Mouse (Mus musculus): ENCODE measurements around the gene Tbl2.
A peak's percentile ranks its signal among the peaks of the same experiment; 100 is the strongest.

The Tbl2 gene

DNA sequence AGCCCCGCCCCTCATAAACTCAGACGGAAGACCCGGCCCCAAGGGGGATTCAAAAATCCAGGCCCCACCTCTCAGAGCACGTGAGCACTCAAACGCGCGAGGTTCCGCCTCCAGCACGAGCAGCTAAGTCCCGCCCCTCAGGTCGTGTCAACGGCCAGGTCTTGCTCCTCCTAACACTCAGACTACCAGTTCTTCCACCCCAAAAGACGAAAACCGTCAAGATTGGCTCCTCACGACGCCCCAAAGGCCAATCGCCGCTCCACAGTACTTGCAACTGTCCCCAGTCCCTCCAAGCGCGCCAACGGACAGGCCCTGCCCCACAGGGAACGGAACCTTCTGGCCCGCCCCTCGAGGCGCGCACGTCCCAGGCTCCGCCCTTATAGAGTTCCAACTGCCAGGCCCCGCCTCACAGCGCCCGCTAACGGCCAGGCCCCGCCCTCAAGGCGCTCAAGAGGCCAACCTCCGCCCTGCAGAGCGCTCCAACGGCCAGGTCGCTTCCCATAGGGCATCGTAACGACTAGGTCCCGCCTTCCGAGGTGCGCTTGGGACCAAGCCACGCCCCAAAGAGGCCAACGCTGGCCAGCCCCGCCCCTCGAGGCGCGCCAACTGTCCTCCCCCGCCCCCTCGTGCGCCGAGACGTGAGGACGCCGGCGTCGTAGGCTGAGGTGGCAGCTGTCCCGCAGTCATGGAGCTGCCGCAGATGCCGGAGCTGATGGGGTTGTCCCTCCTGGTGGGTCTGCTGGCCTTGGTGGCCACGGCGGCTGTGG is at the start of gene Tbl2:
Gene Tbl2 (plus strand): TSS at position 605 of the 767 bp plus-strand sequence.
- peak; percentile 97 to 98 for DNase-seq (ENCODE audit: low spot score in 2 of 2)

DNA sequence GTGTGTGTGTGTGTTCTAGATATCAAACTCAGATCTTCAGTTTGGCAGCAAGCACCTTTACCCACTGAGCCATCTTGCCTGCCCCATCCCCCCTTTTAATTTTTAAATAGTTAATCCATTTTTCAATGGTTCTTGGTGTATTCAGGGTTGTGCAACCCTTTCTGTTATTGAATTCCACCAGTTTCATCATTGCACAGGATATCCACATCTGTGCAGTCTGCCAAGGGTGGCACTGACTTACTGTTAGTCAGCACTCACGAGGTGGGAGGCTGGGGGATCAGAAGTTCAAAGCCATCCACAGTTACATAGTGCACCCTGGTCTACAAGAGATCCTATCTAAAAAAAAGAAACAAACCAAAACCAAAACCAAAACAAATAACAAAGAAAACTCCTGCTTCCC is 48.5 kb upstream of the Tbl2 start:
- DNase-seq (ENCODE audit: low spot score in 2 of 2) = no peak

GRCm38 (mm10) chr5:135103999-135104660 is 45.3 kb upstream of the Tbl2 start:
- no peak for DNase-seq (ENCODE audit: low spot score in 2 of 2)

- peak; percentile 37 to 63 for DNase-seq (ENCODE audit: low spot score in 2 of 2)
These were observed 42.6 kb upstream of the Tbl2 start for GRCm38 (mm10) chr5:135106758-135107256.

- DNase-seq (ENCODE audit: low spot score in 2 of 2) = peak in 1 of 2 experiments; percentile 13
These were observed 41.6 kb upstream of the Tbl2 start for GRCm38 (mm10) chr5:135107521-135108501.

DNA sequence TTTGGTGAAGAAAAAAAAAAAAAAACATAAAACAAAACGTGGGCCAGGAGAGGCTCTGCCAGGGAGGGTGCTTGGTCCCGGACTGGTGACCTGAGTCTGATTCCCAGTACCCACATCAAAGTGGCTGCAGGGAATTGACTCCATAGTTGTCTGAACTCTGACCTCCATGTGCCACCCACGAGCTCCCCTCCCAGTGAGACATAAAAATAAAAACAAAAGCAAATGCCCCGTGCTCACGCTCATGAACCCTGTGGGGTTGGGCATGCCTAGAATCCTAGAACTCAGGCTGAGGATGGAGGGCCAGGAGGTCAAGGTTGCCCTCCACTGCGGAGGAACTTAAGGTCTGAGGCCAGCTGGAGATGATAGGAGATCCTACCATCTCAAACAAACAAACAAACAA is 40.4 kb upstream of the Tbl2 start:
- DNase-seq (ENCODE audit: low spot score in 2 of 2) = no peak

DNA sequence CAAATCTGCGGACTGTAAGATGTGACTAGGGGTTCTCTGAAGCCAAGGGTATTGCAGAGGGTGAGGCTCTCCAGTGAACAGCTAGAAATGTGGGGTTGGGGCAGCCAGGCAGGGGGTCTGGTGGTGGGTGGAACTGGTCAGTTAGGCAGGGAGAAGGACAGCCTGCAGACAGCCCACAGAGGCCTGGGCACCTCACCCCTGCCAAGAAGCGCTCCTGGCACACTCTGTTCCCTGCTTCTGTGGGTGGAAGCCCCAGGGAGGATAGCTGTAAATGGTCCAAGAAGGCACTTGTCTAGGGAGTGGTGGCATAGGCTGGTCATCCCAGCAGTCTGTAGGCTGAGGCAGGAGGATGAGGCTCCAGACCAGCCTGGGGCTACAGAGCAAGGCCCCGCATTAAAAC is 40.0 kb upstream of the Tbl2 start:
- no peak for DNase-seq (ENCODE audit: low spot score in 2 of 2)

DNA sequence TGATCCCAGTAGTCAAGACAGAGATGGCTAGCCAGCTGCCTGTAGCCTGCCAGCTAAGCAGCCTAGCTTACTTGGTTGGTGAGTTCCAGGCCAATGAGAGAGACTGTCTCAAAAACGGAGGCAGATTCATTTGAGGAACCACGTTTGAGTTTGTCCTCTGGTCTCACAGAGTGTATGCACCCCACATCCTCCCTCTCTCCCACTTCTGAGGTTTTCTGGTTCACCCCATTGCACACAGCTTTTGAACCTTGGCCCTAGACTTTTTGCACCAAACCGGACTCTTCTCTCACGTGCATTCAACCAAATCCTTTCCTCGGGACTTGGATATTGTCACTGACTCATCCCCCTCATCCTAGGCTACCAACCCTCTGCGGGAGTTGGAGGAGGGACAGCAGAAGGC is 39.5 kb upstream of the Tbl2 start:
- no peak for DNase-seq (ENCODE audit: low spot score in 2 of 2)

GRCm38 (mm10) chr5:135113782-135114181 is 35.7 kb upstream of the Tbl2 start:
- DNase-seq (ENCODE audit: low spot score in 2 of 2) = no peak

DNA sequence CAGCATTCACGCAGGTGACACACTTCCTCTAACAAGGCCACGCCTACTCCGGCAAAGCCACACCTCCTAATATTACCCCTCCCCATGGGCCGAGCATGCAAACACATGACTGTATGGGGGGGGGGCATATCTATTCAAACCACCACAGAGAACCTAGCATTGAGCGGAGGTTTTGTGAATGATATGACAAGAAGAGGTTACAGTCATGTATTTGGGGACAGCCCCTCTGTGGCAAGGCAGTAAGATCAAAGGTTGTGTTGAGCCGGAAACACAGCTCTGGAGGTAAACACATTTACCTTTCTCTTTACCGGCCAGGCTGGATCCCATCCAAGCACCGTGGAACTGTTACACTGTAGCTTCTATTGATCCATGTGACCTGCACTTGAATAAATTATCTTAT is 34.2 kb upstream of the Tbl2 start:
- no peak for DNase-seq (ENCODE audit: low spot score in 2 of 2)

- DNase-seq (ENCODE audit: low spot score in 2 of 2) = peak; percentile 50 to 53
These were observed 30.8 kb upstream of the Tbl2 start for GRCm38 (mm10) chr5:135118589-135119081.

DNA sequence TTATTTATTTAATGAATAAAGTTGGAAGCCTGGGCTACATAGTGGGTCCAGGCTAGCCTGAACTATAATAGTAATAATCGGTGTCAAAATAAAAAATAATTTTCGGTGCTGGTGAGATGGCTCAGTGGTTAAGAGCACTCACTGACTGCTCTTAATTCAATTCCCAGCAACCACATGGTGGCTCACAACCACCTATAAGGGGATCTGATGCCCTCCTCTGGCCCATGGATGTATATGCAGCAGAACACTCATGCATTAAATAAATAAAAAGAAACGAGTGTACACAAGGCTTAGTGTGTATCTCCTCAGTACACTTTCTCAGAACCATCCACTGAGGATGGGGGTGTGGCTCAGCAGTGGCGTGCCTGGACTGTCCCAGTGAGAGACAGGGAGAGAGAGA is 28.7 kb upstream of the Tbl2 start:
- no peak for DNase-seq (ENCODE audit: low spot score in 2 of 2)

GRCm38 (mm10) chr5:135126121-135126520 is 23.3 kb upstream of the Tbl2 start:
- peak in 1 of 2 experiments; percentile 5 for DNase-seq (ENCODE audit: low spot score in 2 of 2)

DNA sequence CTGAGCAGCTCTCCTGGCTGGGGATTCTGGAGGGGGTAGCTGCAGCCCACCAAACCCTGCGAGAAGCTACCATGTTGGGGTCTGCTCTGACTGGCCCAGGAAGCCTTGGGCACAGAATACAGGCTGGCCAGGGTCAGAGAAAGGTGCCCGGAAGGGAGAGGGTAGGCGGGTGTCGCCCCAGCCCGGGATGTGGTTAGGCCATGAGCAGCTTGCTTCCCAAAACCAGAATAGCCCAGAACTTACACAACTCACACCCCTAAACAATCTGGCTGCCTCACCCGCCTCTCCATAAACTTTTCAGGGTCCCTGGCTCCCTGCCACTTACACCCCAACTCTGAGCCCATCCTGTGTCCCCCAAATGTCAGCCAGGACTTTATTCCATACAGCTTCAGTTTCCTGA is 21.8 kb upstream of the Tbl2 start:
- DNase-seq (ENCODE audit: low spot score in 2 of 2) = no peak

GRCm38 (mm10) chr5:135129747-135130146 is 19.7 kb upstream of the Tbl2 start:
- no peak for DNase-seq (ENCODE audit: low spot score in 2 of 2)

- peak in 1 of 2 experiments; percentile 11 for DNase-seq (ENCODE audit: low spot score in 2 of 2)
These were observed 15.6 kb upstream of the Tbl2 start for GRCm38 (mm10) chr5:135133736-135134405.

GRCm38 (mm10) chr5:135134534-135134933 is 14.9 kb upstream of the Tbl2 start:
- no peak for DNase-seq (ENCODE audit: low spot score in 2 of 2)

DNA sequence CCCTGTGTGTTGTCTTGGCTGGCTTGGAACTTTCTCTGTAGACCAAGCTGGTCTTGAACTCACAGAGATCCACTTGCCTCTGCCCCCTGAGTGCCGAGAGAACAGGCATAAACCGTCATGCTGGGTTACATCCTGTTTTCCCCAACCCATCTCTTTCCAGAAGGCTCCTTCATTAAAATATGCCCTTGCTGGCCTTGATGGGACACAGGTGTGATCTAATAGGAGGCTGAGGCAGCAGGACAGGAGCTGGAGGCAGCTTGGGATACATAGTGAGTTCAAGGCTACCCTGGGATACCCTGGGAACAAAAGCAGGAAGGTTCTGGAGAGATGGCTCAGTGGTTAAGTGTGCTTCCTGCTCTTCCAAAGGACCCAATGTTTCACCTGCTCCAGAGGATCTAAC is 9.6 kb upstream of the Tbl2 start:
- DNase-seq (ENCODE audit: low spot score in 2 of 2) = no peak

- no peak for DNase-seq (ENCODE audit: low spot score in 2 of 2)
These were observed 5.0 kb upstream of the Tbl2 start for GRCm38 (mm10) chr5:135144469-135144868.

- DNase-seq (ENCODE audit: low spot score in 2 of 2) = no peak
These were observed 3.9 kb upstream of the Tbl2 start for GRCm38 (mm10) chr5:135145532-135145931.

- DNase-seq (ENCODE audit: low spot score in 2 of 2) = no peak
These were observed 3.5 kb upstream of the Tbl2 start for GRCm38 (mm10) chr5:135145955-135146354.

All from frontal cortex, postnatal 36 days (tissue).